Mouse (Mus musculus) limb, embryonic 13.5 days (tissue): Measurements from ENCODE around the gene Car6. TPM values are rescaled to one million over a fixed set of nuclear protein-coding genes. Genes with fewer than 3 reads are reported as not detected.

Experiments used
- ATAC-seq: fragments of 200-750 bp; cut with Nextera tagmentation; 2 replicates; pipeline ENCODE4 v1.8.0; 2017; ENCODE audit warnings: low read depth, moderate number of reproducible peaks, moderate TSS enrichment; ENCODE audit not compliant: low FRiP score
- H3K27ac ChIP-seq: fragments of 300-500 bp; sonication (generic); 2 replicates; pipeline ENCODE4 v1.5.1; 2015; ENCODE audit warnings: inconsistent platforms, mild to moderate bottlenecking, moderate library complexity
- H3K27me3 ChIP-seq: fragments of 300-500 bp; sonication (generic); 2 replicates; pipeline ENCODE4 v1.6.1; 2015; ENCODE audit warnings: mild to moderate bottlenecking, inconsistent platforms
- H3K36me3 ChIP-seq: fragments of 300-500 bp; sonication (generic); 2 replicates; pipeline ENCODE4 v1.6.1; 2015; ENCODE audit warnings: inconsistent platforms, mild to moderate bottlenecking, moderate library complexity
- H3K4me1 ChIP-seq: fragments of 300-500 bp; sonication (generic); 2 replicates; pipeline ENCODE4 v1.6.1; 2015; ENCODE audit warnings: inconsistent platforms
- H3K4me2 ChIP-seq: fragments of 300-500 bp; sonication (generic); replicated peaks from 2 replicates; pipeline ENCODE4 v1.6.1; 2015; ENCODE audit warnings: inconsistent platforms, mild to moderate bottlenecking, moderate library complexity
- H3K4me3 ChIP-seq: fragments of 300-500 bp; sonication (generic); 2 replicates; pipeline ENCODE4 v1.5.1; 2015; ENCODE audit warnings: moderate library complexity, mild to moderate bottlenecking, inconsistent platforms
- H3K9ac ChIP-seq: fragments of 300-500 bp; sonication (generic); 2 replicates; pipeline ENCODE4 v1.6.1; 2015; ENCODE audit warnings: mild to moderate bottlenecking, inconsistent platforms
- H3K9me3 ChIP-seq: fragments of 300-500 bp; sonication (generic); 2 replicates; pipeline ENCODE4 v1.6.1; 2016; ENCODE audit warnings: inconsistent platforms
- WGBS: fragments of 180-500 bp; shearing (Covaris S2); methylation state at CpG from one replicate; pipeline ENCODE4 v1.1.7; 2015; 5-methylcytosine and 5-hydroxymethylcytosine counted together
- polyA plus RNA-seq: library from polyadenylated mRNA; unstranded; fragments of >200 nt; fragmentation: Nextera tagmentation; extraction: Ambion mirVana; gene quantifications from 2 replicates; pipeline ENCODE4 v1.2.1, GENCODE M21; 2015

Car6 gene
- polyA plus RNA-seq, 1 experiment from 2014 or later = 0.50 TPM

DNA sequence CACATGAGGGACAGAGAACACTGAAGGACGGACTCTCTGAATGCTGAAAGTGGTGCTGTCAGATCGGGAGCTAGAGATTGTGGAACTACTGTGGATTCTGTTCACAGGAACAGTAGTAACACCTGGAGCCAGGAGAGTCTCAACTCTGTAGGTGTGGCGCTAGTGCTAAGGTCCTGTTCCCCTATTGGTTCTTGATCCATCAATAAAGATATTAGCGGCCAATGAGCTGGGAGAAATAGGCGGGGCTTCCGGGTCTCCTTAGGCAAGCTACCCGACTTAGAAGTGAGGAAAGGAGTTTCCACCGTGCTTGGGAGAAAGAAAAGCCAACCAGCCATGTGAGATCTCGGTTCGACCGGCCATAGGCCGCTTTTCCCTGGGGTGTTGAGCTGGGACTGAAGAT lies 56.9 kb downstream of the Car6 start:
- no peak overlapping the region for H3K4me2 ChIP-seq
- no peak overlapping the region for H3K4me3 ChIP-seq
- H3K4me1 ChIP-seq = no peaks in the 10 kb centered on the region
- no peaks in the 10 kb centered on the region for H3K27me3 ChIP-seq
- H3K36me3 ChIP-seq = no peaks in the 10 kb centered on the region
- no peak overlapping the region for H3K9ac ChIP-seq
- H3K27ac ChIP-seq = no peak overlapping the region
- no peak for ATAC-seq
- WGBS = 20% methylated on average over 12 of the region's 12 CpGs
- no peaks in the 10 kb centered on the region for H3K9me3 ChIP-seq

DNA sequence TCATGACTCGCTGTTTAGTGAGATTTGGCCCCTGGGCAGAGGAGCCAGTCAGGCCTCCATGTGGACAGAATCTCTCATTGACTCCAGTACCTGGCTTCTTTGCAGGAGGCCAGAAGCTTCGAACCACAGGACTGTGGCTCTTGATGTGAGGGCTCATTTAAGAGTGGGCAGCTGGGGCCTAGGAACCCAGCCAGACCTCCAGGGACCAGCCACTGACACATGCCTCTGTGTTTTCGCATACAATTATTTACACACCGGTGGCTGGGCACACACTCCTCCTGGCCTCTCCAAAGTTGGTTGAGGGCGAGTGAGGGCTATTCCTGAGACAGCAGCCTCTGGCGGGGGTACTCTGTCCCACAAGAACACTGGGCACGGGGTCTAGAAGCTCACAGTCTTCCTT lies 60.8 kb downstream of the Car6 start:
- Histone ChIP-seq H3K27me3 (no peaks in the 10 kb centered on the region), H3K4me2 (no peak overlapping the region), H3K9me3 (no peaks in the 10 kb centered on the region), H3K4me1 (peaks cover 10% of the 10 kb centered on the region), H3K27ac (no peak overlapping the region), H3K4me3 (no peak overlapping the region), H3K36me3 (no peaks in the 10 kb centered on the region), H3K9ac (no peak overlapping the region)
- 77% methylated on average over 7 of the region's 7 CpGs for WGBS
- ATAC-seq = no peak

GRCm38 (mm10) chr4:150139090-150139489 lies 62.0 kb downstream of the Car6 start:
- Histone ChIP-seq H3K27ac (no peak overlapping the region), H3K4me1 (peaks cover 10% of the 10 kb centered on the region), H3K9me3 (no peaks in the 10 kb centered on the region), H3K4me2 (no peak overlapping the region), H3K27me3 (no peaks in the 10 kb centered on the region), H3K36me3 (no peaks in the 10 kb centered on the region), H3K9ac (no peak overlapping the region), H3K4me3 (no peak overlapping the region)
- ATAC-seq = no peak
- 70% methylated on average over 13 of the region's 13 CpGs for WGBS

DNA sequence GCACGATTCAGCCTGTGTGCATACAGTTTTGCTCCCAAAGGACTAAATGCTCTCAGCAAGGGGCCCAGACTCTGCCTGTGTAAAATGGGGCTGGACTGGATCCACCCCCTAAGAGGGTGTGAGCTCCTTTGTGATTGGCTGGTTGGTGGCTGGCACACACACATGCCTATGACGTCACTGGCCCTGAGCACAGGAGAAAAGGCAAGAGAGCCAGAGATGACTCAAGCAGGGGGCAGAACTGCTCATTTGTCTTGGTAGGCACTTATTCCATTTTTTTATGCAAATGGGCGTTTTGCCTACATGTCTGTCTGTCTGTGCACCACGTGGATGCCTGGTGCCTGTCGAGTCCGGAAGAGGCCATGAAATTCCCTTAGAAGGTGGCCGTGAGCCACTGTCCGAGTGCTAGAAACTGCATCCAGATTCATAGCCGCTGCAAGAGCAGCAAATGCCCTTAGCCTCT lies 63.0 kb downstream of the Car6 start:
- H3K27ac ChIP-seq = no peak overlapping the region
- H3K4me2 ChIP-seq = peak overlapping the region; percentile 57
- 19% methylated on average over 9 of the region's 9 CpGs for WGBS
- H3K4me3 ChIP-seq = peak overlapping the region; percentile 28
- peak; percentile 52; the same call in 1 of the 2 replicates for ATAC-seq
- no peaks in the 10 kb centered on the region for H3K36me3 ChIP-seq
- H3K27me3 ChIP-seq = no peaks in the 10 kb centered on the region
- no peaks in the 10 kb centered on the region for H3K9me3 ChIP-seq
- peaks cover 11% of the 10 kb centered on the region for H3K4me1 ChIP-seq
- peak overlapping the region; percentile 55; the same call in 1 of the 2 replicates for H3K9ac ChIP-seq

- 82% methylated on average over 7 of the region's 7 CpGs for WGBS
- peak overlapping the region; percentile 57; the same call in 1 of the 2 replicates for H3K4me2 ChIP-seq
Observed at GRCm38 (mm10) chr4:150137368-150138083, 63.6 kb downstream of the Car6 start.

More at GRCm38 (mm10) chr4:150137368-150138083, 63.6 kb downstream of the Car6 start:
- ATAC-seq = no peak
- no peaks in the 10 kb centered on the region for H3K9me3 ChIP-seq
- H3K9ac ChIP-seq = no peak overlapping the region
- H3K36me3 ChIP-seq = no peaks in the 10 kb centered on the region
- no peak overlapping the region for H3K27ac ChIP-seq
- H3K4me1 ChIP-seq = peaks cover 16% of the 10 kb centered on the region
- H3K4me3 ChIP-seq = no peak overlapping the region
- no peaks in the 10 kb centered on the region for H3K27me3 ChIP-seq

Other genes starting within 250 kb of the Car6 start
- gene Spsb1, start 246.3 kb downstream of the Car6 start, polyA plus RNA-seq = 18.1 and 22.3 TPM in 2 replicates
- 11.1 and 11.2 TPM in 2 replicates for gene H6pd, start 192.3 kb downstream of the Car6 start, polyA plus RNA-seq
- gene Gpr157, start 114.0 kb downstream of the Car6 start, polyA plus RNA-seq = 1.2 TPM in 2 replicates
- 2.2 TPM in 2 replicates for gene Slc2a5, start 82.0 kb downstream of the Car6 start, polyA plus RNA-seq
- not detected in 2 replicates for gene Slc2a7, start 52.4 kb downstream of the Car6 start, polyA plus RNA-seq
- gene Eno1, start 35.4 kb upstream of the Car6 start, polyA plus RNA-seq = 1,739 and 1,773 TPM in 2 replicates
- 24.1 and 24.2 TPM in 2 replicates for gene Rere, start 80.3 kb upstream of the Car6 start, polyA plus RNA-seq